Comparison of ENCODE assay signal across 8 mouse cellular contexts in the genomic region with DNA sequence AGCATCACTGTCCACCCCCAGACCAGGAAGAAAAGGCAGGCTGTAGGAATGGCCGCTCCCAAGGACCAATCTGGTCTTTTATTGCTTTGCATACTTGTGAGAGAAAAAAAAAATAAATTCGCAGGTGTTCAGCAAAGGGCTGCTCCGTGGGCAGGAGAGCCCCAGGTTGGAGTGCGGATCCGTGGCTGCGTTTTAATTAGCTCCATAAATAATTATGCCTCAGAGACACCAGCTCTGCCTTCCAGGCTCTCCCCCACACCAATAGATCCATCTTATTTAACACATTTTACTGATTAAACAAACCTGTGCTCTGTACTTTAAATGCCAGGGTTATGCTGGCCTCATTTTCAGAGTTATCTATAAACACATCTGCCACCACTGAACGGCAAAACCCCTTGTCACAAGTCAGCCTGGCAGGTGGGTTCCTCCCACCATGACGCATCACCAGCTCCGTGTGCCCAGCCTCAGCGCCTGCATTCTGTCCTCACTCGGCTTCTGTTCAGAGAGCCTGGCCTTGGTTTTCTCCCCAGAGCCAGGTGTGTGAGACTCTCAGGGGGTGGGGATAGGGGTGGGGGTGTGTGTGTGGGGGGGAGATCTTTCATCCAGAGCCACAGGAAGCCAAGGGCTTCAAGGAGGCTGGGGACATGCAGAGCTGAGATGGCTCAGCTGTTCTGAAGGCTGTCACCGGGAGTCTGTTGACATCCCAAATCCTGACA.
DNase-seq lines count a peak whose midpoint lies in the region; ATAC-seq and TF ChIP-seq lines count a peak whose summit lies in the region.

No protein-coding gene starts in this region.

- peak overlapping the region; percentile 46 for H3K4me3 ChIP-seq in heart, embryonic 16.5 days (ENCODE audit: low read length)
- H3K4me3 ChIP-seq in ES-Bruce4 (ENCODE audit: low read depth, low read length): peak overlapping the region; percentile 50; the same call in 1 of the 2 replicates
- peak overlapping the region; percentile 45 for H3K4me3 ChIP-seq in forebrain, embryonic 13.5 days
- H3K4me3 ChIP-seq in liver, embryonic 12.5 days: peak overlapping the region; percentile 43; the same call in 1 of the 2 replicates

- no peak for ATAC-seq in heart, embryonic 16.5 days (replicated peaks; ENCODE audit: extremely low read depth, insufficient read depth, low FRiP score)
- peak; percentile 48; the same call in 1 of the 2 replicates for ATAC-seq in forebrain, embryonic 13.5 days
- ATAC-seq in liver, embryonic 12.5 days: no peak

- TF ChIP-seq POLR2A in ES-Bruce4 (IDR thresholded peaks at IDR 0.05; ENCODE audit: insufficient read depth, low read length): no peak

- H3K9ac ChIP-seq in heart, embryonic 16.5 days (ENCODE audit: low read length): no peak overlapping the region
- peak overlapping the region; percentile 58; the same call in 1 of the 2 replicates for H3K9ac ChIP-seq in ES-Bruce4 (ENCODE audit: low read depth, poor library complexity, severe bottlenecking)
- H3K9ac ChIP-seq in forebrain, embryonic 13.5 days: peak overlapping the region; percentile 62; the same call in 1 of the 2 replicates
- no peak overlapping the region for H3K9ac ChIP-seq in liver, embryonic 12.5 days

- TF ChIP-seq EP300 in ES-Bruce4 (IDR thresholded peaks at IDR 0.05; ENCODE audit: insufficient read depth, low read depth, low read length): no peak

- peak overlapping the region; percentile 55 for H3K4me2 ChIP-seq in heart, embryonic 16.5 days (ENCODE audit: low read depth, low read length)
- peak overlapping the region; percentile 81 for H3K4me2 ChIP-seq in forebrain, embryonic 13.5 days
- H3K4me2 ChIP-seq in liver, embryonic 12.5 days: peak overlapping the region; percentile 58

- no peaks in the 10 kb centered on the region for H3K9me3 ChIP-seq in heart, embryonic 16.5 days (replicated peaks; ENCODE audit: control insufficient read depth, low read length)
- H3K9me3 ChIP-seq in ES-Bruce4 (replicated peaks; ENCODE audit: control insufficient read depth, insufficient read depth, low read length, poor library complexity, severe bottlenecking): no peaks in the 10 kb centered on the region
- H3K9me3 ChIP-seq in forebrain, embryonic 13.5 days (replicated peaks): no peaks in the 10 kb centered on the region
- H3K9me3 ChIP-seq in liver, embryonic 12.5 days (replicated peaks): no peaks in the 10 kb centered on the region

- no peak for DNase-seq in heart, postnatal 4 days
- DNase-seq in gastrocnemius, postnatal 14 days: no peak
- DNase-seq in spleen, adult 12 weeks (ENCODE audit: low spot score): no peak
- no peak for DNase-seq in frontal cortex, postnatal 14 days (ENCODE audit: low spot score in 2 of 2)

- no peaks in the 10 kb centered on the region for H3K36me3 ChIP-seq in heart, embryonic 16.5 days (ENCODE audit: control insufficient read depth, insufficient read depth)
- H3K36me3 ChIP-seq in ES-Bruce4 (ENCODE audit: control insufficient read depth, insufficient read depth, low read length, poor library complexity, severe bottlenecking): no peaks in the 10 kb centered on the region
- no peaks in the 10 kb centered on the region for H3K36me3 ChIP-seq in forebrain, embryonic 13.5 days (ENCODE audit: poor library complexity, severe bottlenecking)
- no peaks in the 10 kb centered on the region for H3K36me3 ChIP-seq in liver, embryonic 12.5 days

- intact Hi-C loops in gastrocnemius, postnatal 14 days (cut with DNase I; ENCODE audit: low total_unique reads): no loop called here

- peaks cover 2% of the 10 kb centered on the region; the same call in 1 of the 2 replicates for H3K27me3 ChIP-seq in heart, embryonic 16.5 days (ENCODE audit: control insufficient read depth, insufficient read depth, low read length)
- H3K27me3 ChIP-seq in ES-Bruce4 (ENCODE audit: control insufficient read depth, insufficient read depth, low read length, poor library complexity, severe bottlenecking): no peaks in the 10 kb centered on the region
- peaks cover 12% of the 10 kb centered on the region for H3K27me3 ChIP-seq in forebrain, embryonic 13.5 days
- peaks cover 23% of the 10 kb centered on the region for H3K27me3 ChIP-seq in liver, embryonic 12.5 days (replicated peaks)

- TF ChIP-seq CTCF in ES-Bruce4 (IDR thresholded peaks at IDR 0.05; ENCODE audit: low read depth, low read length): no peak

- H3K4me1 ChIP-seq in heart, embryonic 16.5 days (ENCODE audit: control insufficient read depth, insufficient read depth, low read length): 0 out of 2 replicates have a peak, but pooled peaks cover 2% of the 10 kb centered on the region
- no peaks in the 10 kb centered on the region for H3K4me1 ChIP-seq in ES-Bruce4 (ENCODE audit: control insufficient read depth, insufficient read depth, low read length)
- peaks cover 48% of the 10 kb centered on the region for H3K4me1 ChIP-seq in forebrain, embryonic 13.5 days
- H3K4me1 ChIP-seq in liver, embryonic 12.5 days: no peaks in the 10 kb centered on the region

- 19% methylated on average over 12 of the region's 12 CpGs for WGBS in heart, embryonic 16.5 days
- 7% methylated on average over 12 of the region's 12 CpGs for WGBS in forebrain, embryonic 13.5 days
- 17% methylated on average over 12 of the region's 12 CpGs for WGBS in liver, embryonic 12.5 days (ENCODE audit: insufficient replicate concordance)

- no peak overlapping the region for H3K27ac ChIP-seq in heart, embryonic 16.5 days (ENCODE audit: low read length)
- no peak overlapping the region for H3K27ac ChIP-seq in ES-Bruce4 (ENCODE audit: insufficient read depth, low read length)
- H3K27ac ChIP-seq in forebrain, embryonic 13.5 days: peak overlapping the region; percentile 48; the same call in 1 of the 2 replicates
- no peak overlapping the region for H3K27ac ChIP-seq in liver, embryonic 12.5 days

Comparison
In these comparisons a context has a peak if more than half of its experiments do, and no peak if none do; other contexts are left out.
1. H3K9ac ChIP-seq: peak in ES-Bruce4 (single experiment) and forebrain, embryonic 13.5 days (single experiment); none in heart, embryonic 16.5 days (single experiment) and liver, embryonic 12.5 days (single experiment).
2. Peak in every context shown above with its lines, with median percentiles within 50 percentile points of each other: H3K4me2 ChIP-seq and H3K4me3 ChIP-seq.